Mouse (Mus musculus): Measurements from ENCODE around the gene Fn3krp.

DNA sequence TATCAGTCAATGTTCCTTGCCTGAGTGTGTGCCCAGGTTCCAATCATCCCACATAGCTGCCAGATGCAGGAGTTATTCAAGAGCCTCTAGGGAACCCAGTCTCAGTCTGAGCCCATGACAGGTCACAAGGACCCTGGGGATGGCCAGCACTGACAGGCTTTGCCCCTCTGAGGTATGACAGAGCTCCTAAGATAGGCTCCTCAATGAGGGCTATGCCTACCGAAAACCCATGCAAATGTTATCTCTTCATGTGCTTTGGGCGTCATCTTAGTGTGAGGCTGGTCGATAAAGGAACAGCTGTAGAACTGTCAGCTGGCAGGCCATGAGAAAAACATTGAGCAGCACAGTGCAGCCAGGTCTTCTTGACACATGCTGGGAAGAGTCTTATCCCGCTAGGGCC is 12.2 kb downstream of the Fn3krp start:
- TF ChIP-seq POLR2A (IDR thresholded peaks at IDR 0.05; ENCODE audit: low read depth, low read length) (no peak), CTCF (IDR thresholded peaks at IDR 0.05; ENCODE audit: extremely low read depth, insufficient read depth, insufficient read length, insufficient replicate concordance) (no peak)

Data from spleen, adult 2 months (tissue).